Mouse (Mus musculus): Measurements from ENCODE around the gene Serinc3.

The Serinc3 gene

DNA sequence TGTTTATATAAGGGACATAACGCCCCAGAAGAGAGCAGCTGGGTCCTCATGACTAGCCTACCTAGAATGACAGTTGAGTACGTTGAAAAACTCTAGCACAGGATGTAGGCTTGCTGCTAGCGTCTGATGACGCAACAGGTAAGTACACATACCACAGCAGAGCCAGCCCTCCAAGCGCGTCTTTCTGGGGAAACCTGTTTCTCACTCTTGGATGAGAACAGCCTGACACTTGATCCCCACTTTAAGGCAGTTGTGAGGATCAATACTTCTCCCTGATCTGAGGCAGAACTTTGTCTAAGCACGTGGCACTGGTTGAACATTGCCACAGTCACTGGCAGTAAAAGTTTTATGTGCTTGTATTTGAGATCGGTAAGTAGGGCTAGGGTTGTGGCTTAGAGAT lies 24.5 kb downstream of the Serinc3 start:
- no peak for DNase-seq

DNA sequence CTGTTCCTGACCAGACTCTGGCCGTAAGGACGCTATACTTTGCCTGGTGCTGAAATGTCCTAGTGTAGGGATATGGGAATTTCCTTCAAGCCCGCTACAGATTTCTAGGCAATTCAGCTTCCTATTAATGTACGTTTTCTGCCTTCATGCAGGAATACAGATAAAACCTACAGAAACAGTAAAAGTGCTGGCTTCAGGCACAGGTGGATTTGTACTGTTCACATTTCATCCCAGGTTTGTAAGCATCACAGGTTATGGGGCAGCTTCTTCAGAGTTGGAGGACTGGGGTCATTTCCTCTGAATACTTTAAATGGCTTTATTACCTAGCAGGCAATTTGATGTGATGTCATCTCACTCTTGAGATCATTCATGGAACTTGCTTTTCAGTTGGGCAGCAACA lies 27.1 kb downstream of the Serinc3 start:
- no peak for DNase-seq

DNA sequence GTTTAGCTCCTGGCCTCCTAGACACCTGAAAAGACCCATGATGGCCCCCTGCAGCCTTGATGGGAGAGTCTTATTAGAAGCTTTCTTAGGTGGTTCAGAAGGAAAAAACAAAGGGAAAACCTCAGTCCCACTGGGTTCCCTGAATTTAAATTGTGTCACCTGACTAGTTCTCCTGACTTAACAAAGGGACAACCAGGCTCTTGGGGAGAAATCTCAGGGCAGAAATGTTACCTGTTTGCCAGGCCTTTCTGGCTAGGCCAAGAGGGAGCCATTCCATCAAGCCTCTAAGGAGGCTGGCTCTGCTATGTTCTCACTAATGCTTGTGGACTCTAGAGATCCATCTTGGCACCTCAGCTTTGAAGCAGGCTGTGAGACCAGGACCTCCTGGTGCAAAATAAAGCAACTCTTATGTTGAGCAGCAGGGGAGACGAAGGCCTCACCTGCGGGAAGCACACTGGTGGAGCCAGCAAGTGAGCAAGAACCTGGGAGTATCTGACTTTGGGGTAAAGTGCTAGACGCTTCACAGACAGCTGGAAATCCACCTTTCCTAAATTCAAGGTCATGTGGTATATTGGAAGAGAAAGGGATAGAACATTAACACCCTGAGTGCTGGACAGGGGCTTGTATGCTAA lies 27.6 kb downstream of the Serinc3 start:
- DNase-seq: no peak

DNA sequence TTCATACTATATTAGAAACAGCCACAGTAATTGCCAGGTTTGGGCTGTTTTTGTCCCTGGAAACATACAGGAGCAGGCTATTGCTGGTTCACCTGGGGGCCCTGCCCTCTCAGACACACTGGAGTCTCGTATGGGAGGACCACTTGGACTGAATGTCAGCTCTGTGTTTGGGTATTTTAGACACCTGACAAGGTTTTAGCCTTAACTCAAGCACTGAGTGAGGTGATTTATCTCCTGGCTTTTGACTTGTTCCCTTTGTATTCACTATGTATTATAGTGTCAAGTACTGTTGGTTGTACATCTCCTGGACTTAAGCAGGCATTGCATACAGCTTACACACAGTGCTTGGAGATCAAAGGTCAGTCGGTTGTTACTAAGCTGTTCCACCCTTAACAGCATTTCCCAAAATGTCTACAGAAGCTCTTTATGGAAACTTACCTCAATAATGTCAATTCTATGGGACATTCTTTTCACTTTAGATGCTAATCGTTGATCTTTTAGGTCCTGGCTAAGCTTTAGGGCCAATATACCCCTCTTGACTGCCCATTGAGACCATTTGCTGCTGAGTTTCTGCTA lies 28.2 kb downstream of the Serinc3 start:
- DNase-seq: no peak

DNA sequence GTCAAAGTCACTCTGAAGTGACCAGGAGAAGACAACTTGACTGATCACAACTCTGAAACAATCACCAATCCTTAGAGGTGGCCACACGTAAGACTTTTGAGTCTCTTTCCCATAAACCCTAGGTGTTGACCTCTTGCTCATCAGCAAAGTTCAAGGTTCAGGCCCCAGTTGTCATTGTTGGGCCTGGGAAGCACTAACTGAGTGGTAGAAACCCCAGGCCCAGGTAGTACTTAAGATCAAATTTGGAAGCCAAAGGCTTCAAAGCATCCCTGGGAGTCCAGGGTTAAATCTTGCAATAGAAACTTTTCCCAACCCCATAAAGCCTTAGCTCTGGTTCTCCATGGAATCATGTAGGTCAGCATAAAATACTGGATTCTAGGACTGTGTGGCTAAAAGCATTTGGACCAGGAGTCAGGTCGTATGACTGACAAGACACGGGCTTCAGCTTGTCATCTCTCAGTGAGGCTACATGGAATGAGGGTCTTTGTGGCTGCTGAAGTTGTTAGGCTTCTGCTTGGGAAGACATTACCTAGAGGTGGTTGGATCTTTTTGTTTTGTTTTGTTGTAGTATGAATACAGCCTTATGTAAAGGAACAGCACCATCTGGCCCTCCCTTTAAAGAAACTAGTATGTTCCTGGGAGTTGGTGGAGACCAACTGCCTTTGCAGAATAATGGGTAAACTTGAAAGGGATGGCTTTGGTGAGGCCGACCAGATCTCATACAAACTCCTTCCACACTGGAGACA lies 28.9 kb downstream of the Serinc3 start:
- DNase-seq: no peak

DNA sequence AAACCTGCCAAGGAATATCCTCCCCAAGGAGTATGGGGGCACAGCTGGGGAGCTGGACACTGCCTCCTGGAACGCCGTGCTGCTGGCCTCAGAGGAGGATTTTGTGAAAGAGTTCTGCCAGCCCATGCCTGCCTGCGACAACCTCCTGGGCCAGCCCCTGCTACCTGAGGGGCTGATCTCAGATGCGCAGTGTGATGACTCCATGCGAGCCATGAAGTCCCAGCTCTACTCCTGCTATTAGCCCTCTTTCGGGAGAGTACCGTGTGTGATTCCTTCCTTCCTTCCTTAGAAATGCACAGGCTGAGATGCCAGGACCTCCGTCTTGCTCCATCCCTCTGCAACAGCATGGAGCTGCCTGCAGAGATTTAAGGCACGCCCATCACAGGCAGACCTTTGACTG lies 29.5 kb downstream of the Serinc3 start:
- DNase-seq: no peak

DNA sequence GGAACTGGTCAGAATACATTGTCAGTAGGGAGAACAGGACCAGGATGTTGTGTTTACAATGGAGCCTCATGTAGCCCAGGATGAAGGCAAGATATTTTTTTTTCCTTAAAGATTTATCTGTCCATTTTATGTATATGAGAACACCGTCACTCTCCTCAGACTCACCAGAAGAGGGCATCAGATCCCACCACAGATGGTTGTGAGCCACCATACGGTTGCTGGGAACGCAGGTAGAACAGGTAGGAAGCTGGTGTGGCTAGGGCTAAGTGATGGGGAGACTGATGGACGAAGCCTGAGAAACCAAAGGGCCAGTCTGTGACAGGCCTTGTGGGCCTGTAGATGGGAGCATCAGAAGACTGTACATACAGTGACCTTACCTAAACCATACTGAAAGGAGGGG lies 30.9 kb downstream of the Serinc3 start:
- no peak for DNase-seq

DNA sequence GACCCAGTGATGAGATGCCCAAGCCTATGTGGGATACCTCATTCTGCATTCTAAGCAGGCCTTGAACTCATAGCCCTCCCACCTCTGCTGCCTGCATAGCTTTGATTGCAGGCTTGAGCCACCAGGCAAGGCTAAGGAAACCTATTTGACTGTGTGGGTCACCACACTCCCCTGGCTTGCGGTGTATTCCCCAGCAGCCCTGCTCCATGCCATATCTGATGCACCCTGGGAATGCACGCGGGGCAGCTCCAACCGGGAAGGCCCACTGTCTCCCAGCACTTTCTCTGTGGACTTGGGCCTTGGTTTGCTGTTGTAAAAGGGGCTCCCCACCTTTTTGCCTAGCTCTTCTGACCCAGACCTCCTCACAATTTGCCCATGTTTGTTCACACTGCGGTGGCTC lies 31.7 kb downstream of the Serinc3 start:
- no peak for DNase-seq

DNA sequence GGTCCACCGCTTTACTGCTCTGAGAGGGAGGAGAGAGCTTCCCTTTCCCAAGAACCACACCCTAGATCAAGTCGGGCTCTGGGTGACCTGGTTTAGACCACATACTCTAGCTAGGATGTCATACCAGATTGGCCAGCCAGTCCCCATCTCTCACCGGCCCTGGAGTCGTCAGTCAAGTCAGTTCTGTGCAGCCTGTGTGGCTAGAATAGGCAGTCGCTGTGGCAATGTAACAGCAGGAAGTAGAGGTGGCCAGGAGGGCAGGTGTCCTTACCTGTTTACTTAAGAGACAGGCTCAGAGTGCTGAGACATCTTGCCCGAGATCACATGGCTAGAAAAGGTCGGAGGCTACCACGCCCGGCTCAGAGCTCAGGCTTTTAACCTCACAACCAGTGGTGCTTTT lies 33.8 kb downstream of the Serinc3 start:
- no peak for DNase-seq

DNA sequence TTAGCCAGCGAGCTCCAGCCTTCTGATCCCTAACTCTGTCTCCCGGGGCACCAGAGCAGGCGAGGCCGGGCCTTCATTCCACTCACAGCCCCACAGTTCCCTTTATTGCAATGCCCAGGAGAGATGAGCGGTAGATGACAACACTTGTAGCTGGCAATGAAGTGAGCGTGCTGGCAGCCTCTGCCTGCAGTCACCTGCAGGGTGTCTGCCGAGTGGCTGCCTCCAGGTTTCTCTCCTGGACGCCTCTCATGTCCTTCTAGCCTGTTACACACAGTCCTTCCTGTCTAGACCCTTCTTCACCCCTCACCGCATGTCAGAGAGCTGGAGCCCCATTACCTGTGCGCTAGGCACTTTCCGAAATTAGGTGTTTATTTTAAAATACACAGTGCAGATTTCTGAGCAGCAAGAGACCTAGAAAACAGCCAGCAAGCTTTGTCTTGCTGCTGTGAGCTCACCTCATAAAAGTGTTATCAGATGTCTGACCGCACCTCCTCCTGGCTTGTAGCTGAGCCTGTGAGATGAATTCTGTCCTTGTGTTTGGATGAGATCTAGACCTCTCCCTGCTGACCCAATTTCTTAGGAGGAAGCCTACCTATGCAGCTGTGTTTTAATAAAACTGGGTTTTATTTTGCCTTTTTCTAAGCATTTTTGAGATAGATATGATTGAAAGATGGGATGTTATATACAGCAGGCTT lies 35.5 kb downstream of the Serinc3 start:
- no peak for DNase-seq

DNA sequence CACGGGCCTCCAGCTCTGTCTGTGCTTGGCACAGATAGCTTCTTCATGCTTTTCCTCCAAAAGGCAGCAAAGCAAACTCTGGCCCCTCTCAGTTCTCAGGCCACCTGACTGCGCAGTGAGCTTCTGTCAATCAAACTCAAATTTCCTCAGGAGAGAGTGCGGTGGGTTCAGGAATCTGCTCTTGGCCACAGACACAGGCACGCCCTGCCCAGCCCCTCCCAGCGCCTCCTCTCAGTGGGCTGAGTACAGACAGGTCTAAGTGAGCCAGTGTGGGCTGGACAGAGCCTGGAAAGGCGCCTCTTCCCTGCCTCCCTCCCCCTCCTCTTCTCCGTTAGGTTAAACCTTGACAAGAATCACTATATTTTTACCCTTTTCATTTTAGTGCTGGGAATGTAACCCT lies 36.9 kb downstream of the Serinc3 start:
- DNase-seq: no peak

DNA sequence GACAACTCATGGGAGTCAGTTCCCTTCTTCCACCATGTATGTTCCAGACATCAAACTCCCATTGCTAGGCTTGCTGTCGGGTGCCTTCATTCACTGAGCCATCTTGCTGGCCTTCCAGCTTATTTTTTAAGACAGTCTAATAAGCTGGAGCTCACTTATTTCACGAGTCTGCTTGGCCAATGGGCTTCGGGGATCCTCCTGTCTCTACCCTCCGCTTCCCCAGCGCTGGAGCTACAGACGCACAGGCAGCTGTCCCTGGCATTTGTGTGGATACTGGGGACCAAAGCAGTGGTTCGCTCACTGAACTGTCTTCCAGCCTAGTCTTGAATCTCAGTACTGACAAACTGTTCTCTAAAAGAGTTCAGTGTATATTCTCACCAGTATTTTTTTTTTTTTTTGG lies 38.8 kb downstream of the Serinc3 start:
- no peak for DNase-seq

DNA sequence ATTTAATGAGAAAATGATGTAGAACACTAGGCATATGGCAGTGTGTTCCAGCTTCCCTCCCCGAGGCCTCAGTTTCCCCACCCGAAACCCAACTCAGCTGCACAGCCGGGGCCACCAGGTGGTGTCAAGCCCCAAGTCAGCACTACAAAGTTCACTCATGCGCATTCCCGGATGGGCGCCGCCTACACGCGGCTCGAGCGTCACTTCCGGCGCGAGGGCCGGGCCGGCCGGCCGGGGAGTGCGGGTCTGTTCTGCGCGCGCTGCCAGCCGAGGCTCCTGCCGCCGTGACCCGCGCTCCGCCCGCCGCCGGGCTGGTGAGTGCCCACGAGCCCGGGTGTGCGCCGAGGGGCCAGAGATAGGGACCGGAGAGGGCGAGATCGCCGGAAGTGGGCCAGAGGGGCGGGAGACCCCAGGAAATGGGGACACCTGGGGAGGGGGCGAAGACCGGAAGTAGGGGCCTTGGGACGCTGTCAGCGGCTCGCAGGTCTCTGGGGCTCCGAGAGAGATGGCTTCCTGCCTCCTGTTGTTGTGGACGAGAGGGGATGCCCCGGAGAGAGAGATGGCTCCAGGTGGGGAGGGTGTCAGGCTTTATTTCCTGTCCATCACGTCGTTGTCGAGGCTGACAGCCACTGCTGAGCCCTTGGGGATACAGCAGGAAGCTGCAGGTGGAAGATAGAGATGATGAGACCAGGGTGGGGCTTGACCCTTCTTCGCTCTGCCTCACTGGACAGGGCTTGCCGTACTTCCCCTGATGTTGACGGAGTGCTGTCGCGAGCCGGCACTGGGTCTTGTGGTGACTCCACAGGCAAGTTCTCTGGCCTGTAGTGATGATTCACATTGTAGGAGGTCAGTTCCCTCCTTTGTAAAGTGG lies 42.6 kb downstream of the Serinc3 start, which contains the start of gene Ttpal:
Ttpal (plus strand) TSS at position 214 of the 871 bp plus-strand sequence.
- peak; percentile 93 for DNase-seq

DNA sequence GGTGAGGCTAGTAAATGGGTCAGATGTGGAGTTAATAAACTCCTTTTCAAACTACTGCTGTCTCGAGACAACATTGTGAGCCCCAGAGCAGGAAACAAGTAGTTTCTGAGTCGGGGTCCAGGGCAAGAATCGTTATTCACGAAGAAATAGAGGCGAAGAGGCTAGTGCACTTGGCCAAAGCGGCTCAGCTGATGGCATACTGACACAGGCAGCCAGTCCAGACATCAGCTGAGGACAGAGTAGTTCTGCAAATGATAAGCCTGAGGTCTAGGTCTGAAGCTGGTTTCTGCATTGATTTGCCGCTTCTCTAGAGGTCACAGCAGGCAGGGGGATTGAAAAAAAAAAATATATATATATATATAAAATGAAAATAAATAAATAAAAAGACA lies 43.2 kb downstream of the Serinc3 start:
- no peak for DNase-seq

DNA sequence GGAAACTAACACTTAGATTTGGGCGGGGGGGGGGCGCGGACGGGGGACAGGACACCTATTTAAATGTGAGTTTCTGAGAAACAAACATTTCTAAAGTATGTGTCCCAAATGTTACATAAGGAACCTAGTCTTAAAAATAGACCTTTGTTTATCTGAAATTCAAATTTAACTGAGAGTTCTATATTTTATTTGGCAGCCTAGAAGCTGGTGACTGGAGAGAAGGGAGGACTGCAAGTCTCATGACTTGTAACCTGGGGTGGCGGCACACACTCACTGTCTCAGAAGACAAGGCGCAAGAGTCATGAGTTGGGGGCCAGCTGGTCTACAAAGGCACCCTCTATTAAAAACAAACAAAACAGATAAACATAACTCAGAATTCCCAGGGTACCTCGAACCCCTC lies 43.9 kb downstream of the Serinc3 start:
- no peak for DNase-seq

DNA sequence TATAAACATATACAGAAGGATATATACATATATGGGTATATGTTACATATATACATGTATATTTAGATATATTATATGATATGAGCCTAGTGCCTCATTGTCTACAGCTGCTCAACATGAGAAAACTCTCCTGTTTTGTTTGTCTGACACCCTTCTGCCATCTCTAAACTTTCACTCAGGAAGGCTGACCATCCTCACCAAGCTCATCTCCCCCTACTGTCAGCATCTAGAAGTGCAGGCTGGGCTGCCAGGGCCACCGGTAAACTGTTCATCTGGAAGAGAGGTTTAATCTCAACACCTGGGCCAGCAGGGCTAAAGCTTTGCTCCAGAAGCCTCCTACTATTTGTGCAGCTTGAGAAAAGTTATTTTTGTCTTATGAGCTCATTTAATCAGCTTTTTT lies 45.7 kb downstream of the Serinc3 start:
- peak; percentile 84 for DNase-seq

DNA sequence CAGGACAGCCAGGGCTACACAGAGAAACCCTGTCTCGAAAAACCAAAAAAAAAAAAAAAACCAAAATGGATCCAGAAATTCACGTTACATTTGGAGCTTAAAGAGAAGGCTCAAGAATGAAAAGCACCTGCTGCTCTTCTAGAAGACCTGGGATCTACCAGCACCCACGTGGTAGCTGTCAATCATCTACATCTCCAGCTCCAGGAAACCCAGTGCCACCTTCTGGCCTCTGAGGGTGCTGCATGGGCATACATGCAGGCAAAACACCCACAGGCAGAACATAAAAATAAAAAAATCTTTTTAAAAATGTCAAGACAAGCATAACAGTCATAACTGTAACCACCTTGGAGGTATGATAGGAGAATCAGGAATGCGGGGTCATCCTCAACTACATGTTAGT lies 47.3 kb downstream of the Serinc3 start:
- peak; percentile 84 for DNase-seq

DNA sequence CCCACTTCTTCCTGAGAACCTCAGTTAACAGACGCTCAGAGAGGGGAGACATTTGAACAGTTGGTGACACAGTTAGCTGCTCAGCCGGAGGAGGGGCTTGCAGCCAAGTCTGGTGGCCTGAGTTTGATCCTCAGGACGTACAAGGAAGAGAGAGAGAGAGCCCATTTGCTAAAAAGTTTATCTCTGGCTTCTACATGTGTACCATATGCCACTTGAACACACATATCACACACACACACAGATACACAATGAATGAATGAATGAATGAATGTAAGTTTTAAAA lies 48.1 kb downstream of the Serinc3 start:
- no peak for DNase-seq

DNA sequence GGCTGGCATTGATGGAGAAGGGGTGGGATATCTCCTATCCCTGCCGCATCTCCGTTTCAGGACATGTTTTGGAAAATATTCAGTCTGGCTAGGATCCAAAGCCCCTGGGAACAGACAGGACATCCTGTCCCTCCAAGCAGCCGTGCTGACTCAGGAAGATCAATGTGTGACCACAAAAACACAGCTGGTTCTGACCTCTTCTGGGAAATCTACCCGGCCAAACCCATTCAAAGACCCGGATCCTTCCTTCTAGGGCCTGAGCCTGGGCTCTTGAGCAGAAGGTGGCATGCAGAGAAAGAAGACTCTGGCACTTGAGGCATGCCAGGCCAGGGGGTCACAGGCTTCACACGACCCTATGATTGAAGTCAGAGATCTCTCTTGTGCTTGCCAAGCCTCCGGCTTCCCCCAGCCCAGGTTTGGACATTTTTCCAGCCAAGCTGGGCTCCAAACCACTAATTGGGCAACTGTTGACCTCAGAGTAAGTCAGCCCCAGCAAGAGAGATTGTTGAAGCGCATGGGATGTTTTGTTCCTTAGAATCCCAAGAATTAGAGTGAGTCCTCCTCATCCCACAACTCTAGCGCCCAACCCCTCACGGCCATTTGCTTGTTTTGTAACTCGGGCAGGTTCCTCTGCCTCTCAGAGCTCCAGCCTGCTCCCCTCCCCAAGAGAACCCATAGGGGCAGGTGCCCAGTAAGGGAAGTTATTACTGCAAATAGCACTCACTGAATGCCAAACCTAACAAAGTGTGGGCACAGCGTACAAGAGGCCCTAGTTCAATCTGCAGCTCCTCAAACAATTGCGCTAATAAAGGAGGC lies 48.7 kb downstream of the Serinc3 start:
- DNase-seq: peak; percentile 77

DNA sequence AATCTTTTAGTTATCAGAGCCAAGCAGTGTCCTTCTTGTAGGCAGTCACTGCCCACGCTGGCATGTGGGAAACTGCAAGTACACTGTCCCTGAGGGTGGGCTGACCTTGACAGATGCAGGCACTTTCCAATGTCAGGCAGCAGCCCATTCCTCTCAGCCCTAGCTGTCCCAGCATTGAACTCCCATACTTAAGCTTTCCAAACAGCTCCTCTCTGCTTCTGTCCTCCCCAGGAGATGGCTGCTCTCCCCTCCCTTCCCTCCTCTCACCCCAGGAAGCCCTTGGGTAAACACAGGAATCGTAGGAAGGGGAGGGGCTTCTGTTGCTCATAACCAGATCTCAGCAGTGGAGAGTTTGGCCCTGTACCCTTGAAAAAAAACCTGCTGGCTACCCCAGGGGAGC lies 49.8 kb downstream of the Serinc3 start:
- DNase-seq: peak; percentile 48

DNA sequence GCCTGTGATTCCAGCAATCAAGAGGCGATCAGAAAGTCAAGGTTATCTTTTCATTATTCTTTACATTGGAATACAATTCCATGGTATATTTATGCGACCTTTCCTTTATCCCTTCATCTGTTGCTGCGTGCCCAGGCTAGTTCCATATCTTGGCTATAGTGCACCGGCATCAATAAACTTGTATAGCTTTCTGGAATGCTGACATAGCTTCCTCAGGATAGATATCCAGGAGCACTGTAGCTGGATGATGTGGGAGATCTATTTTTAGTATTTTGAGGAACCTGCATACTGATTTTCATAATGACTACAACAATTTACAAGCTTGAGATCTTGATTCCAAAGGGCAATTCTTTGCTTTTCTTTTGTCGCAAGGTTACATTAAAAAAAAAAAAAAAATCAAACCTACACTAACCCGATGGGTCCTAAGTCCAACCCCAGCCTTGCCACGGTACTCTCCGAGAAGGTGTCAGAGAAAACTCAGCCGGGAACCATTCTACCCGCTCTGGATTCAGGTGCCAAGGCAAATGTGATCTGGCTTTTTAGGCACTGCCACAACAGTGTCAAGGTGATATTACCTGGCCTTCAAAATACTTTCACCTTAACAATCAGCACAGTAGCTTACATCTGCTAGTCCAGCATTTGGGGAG lies 51.2 kb downstream of the Serinc3 start:
- peak; percentile 44 for DNase-seq

DNA sequence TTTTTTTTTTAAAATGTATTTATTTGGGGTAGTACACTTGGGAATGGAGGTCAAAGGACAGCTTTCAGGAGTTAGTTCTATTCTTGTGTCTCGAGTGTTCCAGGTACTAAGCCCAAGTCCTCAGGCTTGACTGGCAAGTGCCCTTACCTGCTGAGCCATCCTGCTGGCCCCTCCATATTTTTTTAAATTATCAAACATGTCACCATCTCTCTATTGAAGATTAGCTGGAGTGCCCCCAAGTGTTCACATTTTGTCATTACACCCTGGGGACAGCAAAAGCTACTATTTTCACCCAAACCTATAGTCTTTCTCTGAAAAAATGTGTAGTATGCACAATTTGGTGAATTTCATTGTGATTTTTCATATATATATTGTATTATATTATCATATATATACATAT lies 52.8 kb downstream of the Serinc3 start:
- DNase-seq: peak; percentile 63
